Mouse (Mus musculus) T-helper 1 cell (primary cell): Measurements from ENCODE around the gene Bricd5.

Source experiments
- in situ Hi-C: fragments of 300-600 bp; cut with MboI, MseI; formaldehyde crosslinking; loops from one replicate; pipeline ENCODE4 v1.15.1; 2025; ENCODE audit warnings: high pct_unique_total_duplicates

Bricd5 gene

DNA sequence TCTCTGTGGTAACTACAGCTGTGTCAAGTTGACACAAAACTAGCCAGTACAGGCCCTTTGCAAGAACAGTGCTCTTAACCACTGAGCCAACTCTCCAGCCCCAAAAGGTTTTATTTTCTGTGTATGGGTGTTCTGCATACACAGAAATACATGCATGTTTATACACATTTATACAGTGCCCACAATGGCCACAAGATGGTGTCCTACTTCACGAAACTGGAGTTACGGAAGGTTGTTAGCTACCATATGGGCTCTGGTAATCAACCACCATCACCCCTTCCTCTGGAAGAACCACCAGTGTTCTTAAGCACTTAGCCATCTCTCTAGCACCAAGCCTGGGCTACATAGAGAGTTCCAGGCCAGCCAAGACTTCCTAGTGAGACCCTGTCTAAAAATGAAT is 12.1 kb upstream of the Bricd5 start:
- in situ Hi-C loops = no loop called here

DNA sequence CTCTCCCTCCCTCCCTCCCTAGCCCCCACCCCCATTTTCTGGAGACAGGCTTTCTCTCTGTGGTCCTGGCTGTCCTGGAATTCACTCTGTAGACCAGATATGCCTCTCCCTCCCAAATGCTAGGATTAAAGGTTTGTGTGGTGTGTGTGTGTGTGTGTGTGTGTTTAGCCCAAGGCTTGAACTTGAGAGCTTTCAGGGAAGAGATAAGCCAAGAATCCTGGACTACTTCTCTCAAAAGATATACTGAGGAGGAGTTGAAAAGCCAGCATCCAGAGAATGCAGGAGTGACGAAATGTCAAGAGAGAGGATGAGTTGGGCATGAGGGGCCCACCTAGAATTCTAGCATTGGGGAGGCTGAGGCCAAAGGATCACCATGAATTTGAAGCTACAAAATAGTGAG is 10.8 kb upstream of the Bricd5 start:
- in situ Hi-C loops = no loop called here

GRCm38 (mm10) chr17:24463374-24464133 is 10.1 kb upstream of the Bricd5 start:
- in situ Hi-C loops = no loop called here

- in situ Hi-C loops = no loop called here
Measured at GRCm38 (mm10) chr17:24468636-24469246, 4.9 kb upstream of the Bricd5 start.

DNA sequence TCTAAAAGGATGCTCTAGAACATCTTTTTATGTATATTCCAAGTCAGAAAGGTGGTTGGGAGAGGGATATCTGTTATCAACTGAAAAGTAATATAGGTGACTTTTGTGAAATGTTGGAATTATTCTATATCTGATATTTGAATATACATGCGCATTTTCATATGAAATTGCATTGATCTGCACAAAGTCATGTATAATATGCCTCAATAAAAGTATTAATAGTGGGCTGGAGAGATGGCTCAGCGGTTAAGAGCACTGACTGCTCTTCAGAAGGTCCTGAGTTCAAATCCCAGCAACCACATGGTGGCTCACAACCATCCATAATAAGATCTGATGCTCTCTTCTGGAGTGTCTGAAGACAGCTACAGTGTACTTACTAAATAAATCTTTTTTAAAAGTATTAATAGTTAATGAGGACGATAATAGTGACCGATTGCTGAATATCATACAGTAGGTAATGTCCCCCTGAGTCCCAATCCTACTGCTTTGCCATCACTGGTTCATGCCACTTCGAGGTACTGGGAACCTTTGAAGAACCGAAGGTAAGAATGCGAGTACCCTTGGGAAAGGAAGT is 4.3 kb upstream of the Bricd5 start:
- in situ Hi-C loops = no loop called here

GRCm38 (mm10) chr17:24469910-24470602 is 3.6 kb upstream of the Bricd5 start, which contains the start of the genes E4f1 and Pgp:
E4f1 (minus strand) TSS chr17:24470313.
Pgp (plus strand) TSS chr17:24470392.
- in situ Hi-C loops = no loop called here

DNA sequence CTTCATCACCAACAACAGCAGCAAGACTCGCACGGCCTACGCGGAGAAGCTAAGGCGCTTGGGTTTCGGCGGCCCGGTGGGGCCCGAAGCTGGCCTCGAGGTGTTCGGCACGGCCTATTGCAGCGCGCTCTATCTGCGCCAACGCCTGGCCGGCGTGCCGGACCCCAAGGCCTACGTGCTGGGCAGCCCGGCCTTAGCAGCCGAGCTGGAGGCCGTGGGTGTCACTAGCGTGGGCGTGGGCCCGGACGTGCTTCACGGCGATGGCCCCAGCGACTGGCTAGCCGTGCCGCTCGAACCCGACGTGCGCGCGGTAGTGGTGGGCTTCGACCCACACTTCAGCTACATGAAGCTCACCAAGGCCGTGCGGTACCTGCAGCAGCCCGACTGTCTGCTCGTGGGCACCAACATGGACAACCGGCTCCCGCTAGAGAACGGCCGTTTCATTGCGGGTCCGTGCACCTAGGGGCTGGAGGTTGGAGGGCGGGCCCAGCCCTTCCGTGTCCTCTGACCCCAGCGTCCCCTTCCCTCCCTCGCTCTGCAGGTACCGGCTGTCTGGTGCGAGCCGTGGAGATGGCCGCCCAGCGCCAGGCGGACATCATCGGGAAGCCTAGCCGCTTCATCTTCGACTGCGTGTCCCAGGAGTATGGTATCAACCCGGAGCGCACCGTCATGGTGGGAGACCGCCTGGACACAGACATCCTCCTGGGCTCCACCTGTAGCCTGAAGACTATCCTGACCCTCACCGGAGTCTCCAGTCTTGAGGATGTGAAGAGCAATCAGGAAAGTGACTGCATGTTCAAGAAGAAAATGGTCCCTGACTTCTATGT is 2.8 kb upstream of the Bricd5 start:
- in situ Hi-C loops = no loop called here

DNA sequence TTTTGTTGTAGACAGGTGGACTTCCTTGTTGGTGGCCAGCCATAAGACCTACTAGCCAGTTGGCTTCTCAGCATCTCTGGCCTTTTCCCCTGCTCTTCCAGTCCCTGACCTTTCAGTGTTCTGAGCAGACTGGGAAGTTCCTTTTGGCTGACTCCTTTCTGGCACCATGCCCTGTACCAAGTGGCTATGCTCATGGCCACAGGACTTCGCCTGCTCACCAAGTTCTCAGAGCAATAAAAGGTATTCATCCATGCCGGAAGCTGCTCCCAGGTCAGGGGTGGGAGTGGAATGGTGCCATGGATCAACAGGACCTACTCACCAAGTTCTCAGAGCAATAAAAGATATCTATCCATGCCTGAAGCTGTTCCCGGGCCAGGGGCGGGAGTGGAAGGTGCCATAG is 1.2 kb upstream of the Bricd5 start:
- in situ Hi-C loops = no loop called here

DNA sequence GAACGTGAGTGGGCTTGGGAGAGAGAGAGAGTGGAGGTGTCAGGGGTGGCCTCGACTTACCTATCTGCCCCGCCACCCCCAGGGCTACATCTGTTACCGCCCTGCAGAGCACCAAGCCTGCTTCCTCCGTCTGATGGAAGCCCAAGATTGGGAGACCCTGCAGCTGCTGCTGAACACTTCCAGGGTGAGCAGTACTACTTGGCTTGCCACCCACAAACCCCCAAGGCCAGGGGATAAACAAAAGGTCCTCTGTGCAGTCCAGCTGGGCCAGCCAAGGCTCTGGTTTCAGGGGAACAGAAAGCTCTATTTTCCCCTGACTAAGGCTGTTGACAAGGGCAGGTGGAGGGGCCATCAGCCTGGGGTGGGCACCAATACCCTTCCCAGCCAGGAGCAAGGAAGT is 873 bp downstream of the Bricd5 start:
- in situ Hi-C loops = no loop called here

GRCm38 (mm10) chr17:24475586-24475985 is 1.9 kb downstream of the Bricd5 start:
- in situ Hi-C loops = no loop called here

- in situ Hi-C loops = no loop called here
Measured at GRCm38 (mm10) chr17:24476022-24476776, 2.5 kb downstream of the Bricd5 start.

GRCm38 (mm10) chr17:24477053-24477984 is 3.6 kb downstream of the Bricd5 start:
- in situ Hi-C loops = no loop called here

- in situ Hi-C loops = no loop called here
Measured at GRCm38 (mm10) chr17:24477985-24478600, 4.4 kb downstream of the Bricd5 start.

DNA sequence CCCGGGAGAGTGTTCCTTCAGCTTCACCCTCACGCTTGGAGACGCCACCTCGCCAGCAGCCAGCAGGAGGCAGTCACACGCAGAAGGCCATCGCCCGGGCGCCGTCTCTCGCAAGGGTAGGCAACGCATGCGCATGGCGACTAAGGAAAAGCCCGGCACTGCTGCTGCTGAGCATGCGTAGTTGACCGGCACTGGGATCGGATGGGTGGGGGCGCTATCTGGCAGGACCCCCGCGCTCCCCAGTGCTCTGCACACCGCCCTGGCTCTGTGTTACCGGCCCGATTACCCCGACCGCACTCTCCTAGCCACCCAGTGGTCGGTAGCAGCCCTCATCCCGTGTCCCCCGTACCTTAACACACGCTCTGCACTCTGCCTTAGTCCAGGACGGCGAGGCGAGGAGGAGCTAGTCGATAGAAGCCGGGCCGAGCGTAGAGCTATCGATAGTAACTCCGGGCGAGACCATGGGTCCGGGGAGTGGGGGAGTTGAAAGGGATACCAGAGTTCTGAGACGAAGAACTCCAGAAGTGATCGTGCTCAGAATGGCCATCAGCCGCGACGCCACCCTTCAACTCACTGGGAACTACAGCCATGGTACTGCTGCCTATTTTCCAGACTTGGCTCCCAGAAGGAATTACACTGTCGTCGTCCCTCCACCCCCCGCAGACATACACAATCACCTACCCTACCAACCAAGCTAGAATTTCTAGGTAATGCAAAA is 5.1 kb downstream of the Bricd5 start, which contains the start of gene Mlst8:
Mlst8 (minus strand) TSS at position 416 of the 718 bp plus-strand sequence.
- in situ Hi-C loops = no loop called here

- in situ Hi-C loops = no loop called here
Measured at GRCm38 (mm10) chr17:24479431-24479830, 5.7 kb downstream of the Bricd5 start.

- in situ Hi-C loops = no loop called here
Measured at GRCm38 (mm10) chr17:24480201-24480826, 6.6 kb downstream of the Bricd5 start.

DNA sequence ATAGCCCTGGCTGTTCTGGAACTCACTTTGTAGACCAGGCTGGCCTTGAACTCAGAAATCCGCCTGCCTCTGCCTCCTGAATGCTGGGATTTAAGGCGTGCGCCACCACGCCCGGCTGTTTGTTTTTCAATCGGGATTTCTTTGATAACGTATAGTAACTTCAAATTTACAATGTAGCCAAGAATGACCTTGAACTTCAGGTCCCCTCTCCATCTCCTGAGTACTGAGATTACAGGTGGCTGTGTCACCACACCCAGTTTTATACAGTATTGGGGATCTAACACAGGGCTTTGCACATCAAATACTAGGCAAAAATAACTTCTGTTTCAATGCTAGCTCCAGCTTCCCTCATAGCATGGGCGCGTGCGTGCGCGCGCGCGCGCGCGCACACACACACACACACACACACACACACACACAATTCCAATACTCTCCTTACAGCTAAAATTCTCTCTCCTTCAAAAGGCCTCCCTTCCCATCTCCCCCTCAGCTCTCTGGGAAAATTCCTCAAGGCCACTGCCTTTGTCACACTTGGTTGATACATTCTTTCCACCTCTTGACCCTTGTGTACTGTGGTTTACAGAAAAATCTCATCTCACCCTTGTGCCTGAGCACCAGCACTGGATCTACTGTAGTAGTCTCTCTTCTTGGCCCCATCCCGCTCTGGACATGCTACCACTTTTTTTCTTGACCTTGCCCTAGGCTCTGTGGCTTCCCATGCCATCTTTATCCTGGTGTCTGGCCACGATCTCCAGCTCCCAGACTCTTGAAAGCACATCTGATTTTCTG is 7.5 kb downstream of the Bricd5 start:
- in situ Hi-C loops = no loop called here
